Mouse (Mus musculus) right cerebral cortex, adult 2 months (tissue): ENCODE data around the gene Smarcb1.
A peak's percentile ranks its signal among the peaks of the same experiment; 100 is the strongest.

Source experiments
- DNase-seq, 2 experiments: peaks; one replicate each; pipeline ENCODE4 v3.0.0; 2021 to 2022; ENCODE audit warnings: low spot score in 2 of 2

The Smarcb1 gene

GRCm38 (mm10) chr10:75921026-75921725 is at the start of gene Smarcb1:
Smarcb1 (minus strand) TSS chr10:75921617.
- DNase-seq, result peak; percentile 94 to 98

- DNase-seq, result no peak
Measured at GRCm38 (mm10) chr10:75954381-75954811, 33.0 kb upstream of the Smarcb1 start, which contains the start of gene Gm5134. Gm5134 (plus strand) TSS chr10:75954514.

GRCm38 (mm10) chr10:75951424-75952050 is 30.1 kb upstream of the Smarcb1 start:
- DNase-seq, result peak; percentile 52 to 59

- DNase-seq, result no peak
Measured at GRCm38 (mm10) chr10:75950791-75951210, 29.4 kb upstream of the Smarcb1 start.

- DNase-seq, result no peak
Measured at GRCm38 (mm10) chr10:75949053-75950045, 27.9 kb upstream of the Smarcb1 start.

- no peak for DNase-seq
Measured at GRCm38 (mm10) chr10:75948079-75948478, 26.7 kb upstream of the Smarcb1 start.

GRCm38 (mm10) chr10:75945896-75946295 is 24.5 kb upstream of the Smarcb1 start:
- DNase-seq, result no peak

- no peak for DNase-seq
Measured at GRCm38 (mm10) chr10:75945213-75945612, 23.8 kb upstream of the Smarcb1 start.

GRCm38 (mm10) chr10:75944066-75944772 is 22.8 kb upstream of the Smarcb1 start:
- no peak for DNase-seq

GRCm38 (mm10) chr10:75942736-75943477 is 21.5 kb upstream of the Smarcb1 start, which contains the start of gene Vpreb3:
Vpreb3 (plus strand) TSS chr10:75943057.
- no peak for DNase-seq

GRCm38 (mm10) chr10:75941042-75941824 is 19.8 kb upstream of the Smarcb1 start:
- DNase-seq, result no peak

GRCm38 (mm10) chr10:75940520-75940919 is 19.1 kb upstream of the Smarcb1 start, which contains the start of gene Gm867:
Gm867 (minus strand) TSS chr10:75940672.
- DNase-seq, result no peak

- DNase-seq, result peak; percentile 46 to 53
Measured at GRCm38 (mm10) chr10:75939481-75940234, 18.2 kb upstream of the Smarcb1 start.

GRCm38 (mm10) chr10:75937851-75938643 is 16.6 kb upstream of the Smarcb1 start:
- DNase-seq, result no peak

- no peak for DNase-seq
Measured at GRCm38 (mm10) chr10:75936909-75937667, 15.7 kb upstream of the Smarcb1 start.

- DNase-seq, result peak; percentile 72 to 79
Measured at GRCm38 (mm10) chr10:75935680-75936541, 14.5 kb upstream of the Smarcb1 start, which contains the start of gene Mmp11. Mmp11 (minus strand) TSS chr10:75936496.
